In the genomic region with DNA sequence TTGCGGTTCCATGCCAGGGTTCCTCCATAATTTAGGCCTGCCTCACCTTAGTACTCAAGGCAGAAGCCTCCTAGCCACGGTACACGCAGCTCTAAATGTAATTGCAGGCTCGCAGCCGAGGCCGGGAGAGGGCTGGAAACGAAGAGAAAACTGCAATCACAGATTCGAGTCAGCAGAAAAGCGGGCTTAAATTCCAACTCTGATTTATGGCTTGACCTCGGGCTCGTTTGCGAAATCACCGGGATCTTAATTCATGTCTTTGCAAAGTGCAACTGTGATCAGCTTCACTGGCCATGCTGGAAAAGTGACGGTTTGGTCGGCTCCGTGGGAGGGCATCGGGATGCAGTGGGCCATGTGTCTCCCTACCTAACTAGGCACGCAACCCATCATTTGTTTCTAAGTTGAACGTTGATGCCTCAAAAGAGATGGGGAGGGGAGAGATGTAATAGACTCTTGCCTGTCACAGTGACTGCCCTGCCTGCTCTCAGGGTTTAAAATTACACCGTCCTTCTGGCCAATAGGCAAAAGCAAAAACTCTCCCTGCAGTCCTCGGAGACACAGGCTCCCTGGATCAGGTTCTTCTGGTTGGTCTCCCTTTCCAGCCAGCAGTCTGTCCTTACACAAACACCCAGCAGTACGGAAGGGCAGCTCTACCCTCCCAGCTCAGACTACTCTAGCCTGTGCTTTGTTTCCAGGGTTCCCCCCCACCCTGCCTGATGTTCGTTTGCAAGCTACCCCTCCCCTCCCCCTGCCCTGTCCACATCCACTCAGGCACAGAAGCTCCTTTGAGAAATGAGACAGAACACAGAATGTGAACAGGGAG, we compare ENCODE assay signal across 8 mouse cellular contexts.
DNase-seq lines count a peak whose midpoint lies in the region; ATAC-seq and TF ChIP-seq lines count a peak whose summit lies in the region.

No protein-coding gene starts in this region.

- peak; percentile 45 for ATAC-seq in hindbrain, postnatal 0 days
- peak; percentile 57; the same call in 1 of the 2 replicates for ATAC-seq in liver, embryonic 12.5 days
- ATAC-seq in midbrain, postnatal 0 days (ENCODE audit: low FRiP score), result peak; percentile 48

- H3K9me3 ChIP-seq in hindbrain, postnatal 0 days (ENCODE audit: low read length), result no peaks in the 10 kb centered on the region
- H3K9me3 ChIP-seq in liver, embryonic 12.5 days (replicated peaks), result no peaks in the 10 kb centered on the region
- no peaks in the 10 kb centered on the region for H3K9me3 ChIP-seq in midbrain, postnatal 0 days (ENCODE audit: low read length)

- peak overlapping the region; percentile 39 for H3K4me2 ChIP-seq in hindbrain, postnatal 0 days (ENCODE audit: low read depth, low read length)
- peak overlapping the region; percentile 42 for H3K4me2 ChIP-seq in liver, embryonic 12.5 days
- peak overlapping the region; percentile 34 for H3K4me2 ChIP-seq in midbrain, postnatal 0 days (ENCODE audit: low read depth, low read length, poor library complexity, severe bottlenecking)

- H3K27ac ChIP-seq in layer of hippocampus, adult 2 months, result no peak overlapping the region
- H3K27ac ChIP-seq in hindbrain, postnatal 0 days, result no peak overlapping the region
- 0 out of 2 replicates have a peak overlapping the region, but pooled peaks have one; percentile 11 for H3K27ac ChIP-seq in liver, embryonic 12.5 days
- H3K27ac ChIP-seq in midbrain, postnatal 0 days (ENCODE audit: low read depth, low read length), result no peak overlapping the region

- peak overlapping the region; percentile 31 for H3K4me3 ChIP-seq in layer of hippocampus, adult 2 months
- H3K4me3 ChIP-seq in hindbrain, postnatal 0 days (ENCODE audit: low read length), result no peak overlapping the region
- H3K4me3 ChIP-seq in liver, embryonic 12.5 days, result no peak overlapping the region
- H3K4me3 ChIP-seq in midbrain, postnatal 0 days (ENCODE audit: low read depth, low read length), result no peak overlapping the region

- no peaks in the 10 kb centered on the region; the same call in 1 of the 2 replicates for H3K36me3 ChIP-seq in hindbrain, postnatal 0 days (ENCODE audit: insufficient read depth, low read length)
- peaks cover 11% of the 10 kb centered on the region for H3K36me3 ChIP-seq in liver, embryonic 12.5 days
- no peaks in the 10 kb centered on the region for H3K36me3 ChIP-seq in midbrain, postnatal 0 days (ENCODE audit: insufficient read depth, low read length)

- no peak for DNase-seq in layer of hippocampus, adult 2 months (ENCODE audit: low spot score in 2 of 2)
- DNase-seq in layer of hippocampus, adult 8-10 months (ENCODE audit: low spot score in 2 of 2), result no peak
- peak; percentile 7 to 8 for DNase-seq in gastrocnemius, adult 8-10 months (ENCODE audit: low spot score in 2 of 2)
- DNase-seq in hindbrain, postnatal 0 days (ENCODE audit: low spot score), result peak; percentile 35
- DNase-seq in midbrain, postnatal 0 days (ENCODE audit: low spot score), result no peak
- no peak for DNase-seq in thymus, postnatal 4 days
- DNase-seq in frontal cortex, postnatal 10 days (ENCODE audit: low spot score in 2 of 2), result no peak

- WGBS in hindbrain, postnatal 0 days, result 35% methylated on average over 23 of the region's 23 CpGs
- WGBS in liver, embryonic 12.5 days (ENCODE audit: insufficient replicate concordance), result 59% methylated on average over 23 of the region's 23 CpGs
- WGBS in midbrain, postnatal 0 days, result 41% methylated on average over 23 of the region's 23 CpGs

- no peak for TF ChIP-seq CTCF in layer of hippocampus, adult 2 months (conservative IDR thresholded peaks at IDR 0.05)
- TF ChIP-seq CTCF in hindbrain, postnatal 0 days (IDR thresholded peaks at IDR 0.05; ENCODE audit: low read depth), result no peak
- TF ChIP-seq CTCF in midbrain, postnatal 0 days (IDR thresholded peaks at IDR 0.05), result no peak

- peaks cover 5% of the 10 kb centered on the region; the same call in 1 of the 2 replicates for H3K4me1 ChIP-seq in hindbrain, postnatal 0 days (ENCODE audit: insufficient read depth, low read length)
- peaks cover 53% of the 10 kb centered on the region for H3K4me1 ChIP-seq in liver, embryonic 12.5 days
- H3K4me1 ChIP-seq in midbrain, postnatal 0 days (ENCODE audit: insufficient read depth, low read length), result peaks cover 5% of the 10 kb centered on the region; the same call in 1 of the 2 replicates

- H3K9ac ChIP-seq in hindbrain, postnatal 0 days (replicated peaks; ENCODE audit: low read length), result no peak overlapping the region
- H3K9ac ChIP-seq in liver, embryonic 12.5 days, result peak overlapping the region; percentile 31; the same call in 1 of the 2 replicates
- H3K9ac ChIP-seq in midbrain, postnatal 0 days (replicated peaks; ENCODE audit: low read length, poor library complexity, severe bottlenecking), result no peak overlapping the region

- no peaks in the 10 kb centered on the region for H3K27me3 ChIP-seq in hindbrain, postnatal 0 days (ENCODE audit: insufficient read depth, low read length)
- no peaks in the 10 kb centered on the region for H3K27me3 ChIP-seq in liver, embryonic 12.5 days (replicated peaks)
- H3K27me3 ChIP-seq in midbrain, postnatal 0 days (ENCODE audit: insufficient read depth, low read length), result no peaks in the 10 kb centered on the region

Comparison
In these comparisons a context has a peak if more than half of its experiments do, and no peak if none do; other contexts are left out.
1. DNase-seq: peak in gastrocnemius, adult 8-10 months (2 of 2) and hindbrain, postnatal 0 days (single experiment); none in layer of hippocampus, adult 2 months (0 of 2), layer of hippocampus, adult 8-10 months (0 of 2), midbrain, postnatal 0 days (single experiment), thymus, postnatal 4 days (single experiment) and frontal cortex, postnatal 10 days (0 of 2).
2. Peak in every context shown above with its lines, with median percentiles within 50 percentile points of each other: ATAC-seq and H3K4me2 ChIP-seq.